Mouse (Mus musculus) heart, postnatal 36 days (tissue): ENCODE results near the gene Tead3. TPM values are rescaled to one million over a fixed set of nuclear protein-coding genes. Genes with fewer than 3 reads are reported as not detected.

ENCODE experiments used
- DNase-seq, 2 experiments: peaks; one replicate each; pipeline ENCODE4 v3.0.0; 2021 to 2022
- intact Hi-C: fragments of 180-260 bp; cut with DNase I; formaldehyde crosslinking; loops from one replicate; pipeline ENCODE4 v1.15.1; 2025
- total RNA-seq, 2 experiments: library from RNA; stranded (reverse); gene quantifications; 2 replicates each; pipeline ENCODE4 v1.2.3; 2021

The Tead3 gene
- total RNA-seq, result 10 to 100 TPM; 12.9 to 16.6 TPM

DNA sequence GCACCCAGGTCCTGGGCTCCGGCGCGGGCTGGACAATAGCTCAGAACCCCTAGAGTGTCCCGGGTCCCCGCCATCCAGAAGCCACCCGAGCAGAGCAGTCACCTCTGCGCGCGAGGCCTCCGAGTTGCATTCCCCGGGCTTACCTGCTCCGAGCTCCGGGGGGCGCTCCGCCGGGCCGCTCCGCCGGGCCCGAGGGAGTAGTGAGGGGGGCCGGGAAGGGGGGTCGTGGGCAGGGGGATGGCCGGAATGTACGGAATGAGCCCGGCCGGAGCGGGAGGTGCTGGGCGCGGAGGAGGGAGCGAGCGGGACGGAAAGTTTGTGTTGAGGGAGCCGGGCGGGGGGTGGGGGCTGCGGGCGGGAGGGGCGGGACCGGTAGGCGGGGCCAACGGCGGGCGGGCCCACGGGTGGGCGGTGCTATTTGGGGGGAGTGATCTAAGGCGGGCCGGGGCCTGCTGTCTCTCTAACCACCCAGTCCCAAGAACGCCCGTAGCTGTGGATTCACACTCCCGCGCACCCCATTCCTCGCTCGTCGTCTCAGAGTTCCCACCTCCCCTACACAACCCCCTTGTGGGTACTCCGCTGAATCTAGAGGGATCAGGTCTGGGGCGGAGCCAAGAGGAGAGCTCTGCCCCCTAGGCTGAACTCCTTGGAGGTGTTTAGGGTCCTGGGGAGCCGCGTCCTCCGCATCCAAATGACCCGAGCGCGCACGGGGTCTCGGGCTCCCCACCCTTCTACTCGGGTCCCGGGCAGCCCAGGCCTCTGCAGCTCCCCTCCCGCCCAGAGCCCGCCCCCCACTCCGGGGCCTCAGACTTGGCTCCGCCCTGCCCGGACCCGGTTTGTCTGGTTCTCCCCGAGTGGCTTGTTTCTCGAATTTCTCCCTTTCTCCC, at the start of gene Tead3:
Gene Tead3 (minus strand): TSS at position 352 of the 887 bp plus-strand sequence.
- intact Hi-C loops, result no loop called here
- DNase-seq, result peak; percentile 73 to 83

DNA sequence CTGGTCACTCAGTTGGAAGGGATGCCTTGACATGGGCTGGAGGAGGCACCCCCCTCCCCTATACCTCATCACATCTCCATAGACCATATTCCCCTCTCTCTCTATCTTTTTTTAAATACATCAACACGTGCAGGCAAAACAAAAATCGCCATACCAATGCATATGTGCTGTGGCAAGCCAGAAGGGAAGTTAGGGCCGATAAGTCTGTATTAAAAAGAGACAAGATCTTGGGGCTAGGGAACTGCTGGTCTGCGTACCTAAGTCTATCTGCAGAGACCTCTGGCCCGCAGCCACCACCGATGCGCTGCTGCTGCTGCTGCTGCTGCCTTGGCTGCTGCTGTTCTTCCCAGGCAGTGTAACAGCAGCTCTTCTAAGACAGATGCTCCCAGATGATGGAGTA, 44.4 kb upstream of the Tead3 start:
- no peak for DNase-seq
- intact Hi-C loops, result no loop called here

DNA sequence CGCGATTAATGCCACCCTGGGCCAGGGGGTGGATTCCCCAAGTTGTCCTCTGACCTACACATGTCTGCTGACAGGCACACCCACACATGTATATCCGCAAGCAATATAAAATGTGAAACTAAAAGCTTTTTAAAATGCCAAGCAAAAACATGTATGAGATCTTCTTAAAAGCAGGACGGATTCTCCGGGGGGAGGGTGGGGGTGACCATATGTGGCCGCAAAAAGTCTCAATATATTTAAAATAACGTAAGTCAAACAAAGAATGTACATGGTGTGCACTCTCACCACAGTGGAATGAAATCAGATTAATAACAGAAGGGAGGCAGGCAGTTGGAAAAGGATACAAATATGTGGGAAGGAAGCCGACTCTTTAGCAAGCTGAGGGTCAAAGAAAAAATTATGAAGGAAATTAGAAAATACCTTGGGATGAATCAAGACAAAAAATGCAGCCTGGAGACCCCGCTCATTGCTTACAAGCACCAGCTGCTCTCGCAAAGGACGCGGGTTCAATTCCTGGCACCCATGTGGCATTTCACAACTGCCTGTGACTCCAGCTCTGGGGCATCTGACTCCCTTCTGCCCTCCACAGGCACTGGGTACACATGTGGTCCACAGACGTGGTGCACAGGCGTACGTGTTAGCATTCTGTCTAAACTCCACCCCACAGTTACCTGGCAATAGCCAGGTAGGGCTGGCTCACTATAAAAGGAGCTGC, 43.6 kb upstream of the Tead3 start:
- intact Hi-C loops, result no loop called here
- DNase-seq, result no peak

DNA sequence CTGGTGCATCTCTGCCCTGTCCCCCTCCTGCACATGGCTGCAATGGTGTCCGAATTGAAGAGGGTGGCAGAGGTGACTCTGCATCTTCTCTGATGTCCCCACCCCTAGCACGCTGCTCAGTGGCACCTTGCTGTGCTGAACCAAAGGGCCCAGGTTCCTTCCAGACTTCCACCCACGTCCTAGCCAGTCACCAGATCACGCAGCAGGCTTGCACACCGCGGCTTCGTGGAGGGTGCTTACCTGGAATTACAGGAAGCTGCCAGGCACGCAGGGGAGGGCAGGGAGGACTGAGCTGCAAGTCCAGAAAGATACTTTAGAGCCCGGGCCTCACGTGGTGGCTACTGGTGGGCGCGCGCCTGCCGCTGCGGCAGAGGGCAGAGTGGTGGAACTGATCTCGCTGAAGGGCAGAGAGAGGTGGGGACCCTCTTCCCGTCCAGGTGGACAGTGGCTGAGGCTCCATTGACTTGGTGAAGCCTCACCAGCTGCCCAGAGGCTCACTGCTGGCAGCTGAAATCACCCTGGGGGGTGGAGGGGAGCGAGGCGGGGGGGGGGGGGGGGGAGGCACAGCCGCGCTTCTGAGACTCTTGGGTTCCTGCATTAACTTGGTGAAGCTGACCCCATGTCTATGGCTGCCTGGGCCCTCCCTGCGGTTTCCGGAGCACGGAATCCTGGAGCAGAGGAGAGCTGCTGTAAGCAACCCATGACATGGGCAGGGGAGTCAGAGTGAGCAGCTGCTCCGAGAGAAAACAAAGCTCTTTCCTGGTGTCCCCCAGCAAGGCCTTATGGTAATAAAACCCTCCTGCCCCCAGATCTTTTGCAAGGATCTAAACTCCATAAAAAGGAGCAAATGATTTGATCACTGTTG, 41.2 kb upstream of the Tead3 start:
- intact Hi-C loops, result no loop called here

DNA sequence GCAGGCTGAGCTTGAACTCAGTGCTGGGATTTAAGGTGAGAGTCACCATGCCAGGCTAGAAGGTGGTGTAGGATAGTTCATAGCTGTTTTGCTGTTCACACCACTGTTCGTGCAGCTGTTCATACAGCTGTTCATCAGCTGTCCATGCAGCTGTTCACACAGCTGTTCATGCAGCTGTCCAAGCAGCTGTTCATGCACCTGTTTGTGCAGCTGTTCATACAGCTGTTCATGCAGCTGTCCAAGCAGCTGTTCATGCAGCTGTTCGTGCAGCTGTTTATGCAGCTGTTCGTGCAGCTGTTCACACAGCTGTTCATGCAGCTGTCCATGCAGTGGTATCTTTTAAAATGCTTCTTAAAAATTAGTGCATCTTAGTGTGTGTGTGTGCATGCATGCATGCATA, 37.9 kb upstream of the Tead3 start:
- intact Hi-C loops, result no loop called here
- no peak for DNase-seq

More for the DNA sequence above, 41.2 kb upstream of the Tead3 start:
- DNase-seq, result no peak

DNA sequence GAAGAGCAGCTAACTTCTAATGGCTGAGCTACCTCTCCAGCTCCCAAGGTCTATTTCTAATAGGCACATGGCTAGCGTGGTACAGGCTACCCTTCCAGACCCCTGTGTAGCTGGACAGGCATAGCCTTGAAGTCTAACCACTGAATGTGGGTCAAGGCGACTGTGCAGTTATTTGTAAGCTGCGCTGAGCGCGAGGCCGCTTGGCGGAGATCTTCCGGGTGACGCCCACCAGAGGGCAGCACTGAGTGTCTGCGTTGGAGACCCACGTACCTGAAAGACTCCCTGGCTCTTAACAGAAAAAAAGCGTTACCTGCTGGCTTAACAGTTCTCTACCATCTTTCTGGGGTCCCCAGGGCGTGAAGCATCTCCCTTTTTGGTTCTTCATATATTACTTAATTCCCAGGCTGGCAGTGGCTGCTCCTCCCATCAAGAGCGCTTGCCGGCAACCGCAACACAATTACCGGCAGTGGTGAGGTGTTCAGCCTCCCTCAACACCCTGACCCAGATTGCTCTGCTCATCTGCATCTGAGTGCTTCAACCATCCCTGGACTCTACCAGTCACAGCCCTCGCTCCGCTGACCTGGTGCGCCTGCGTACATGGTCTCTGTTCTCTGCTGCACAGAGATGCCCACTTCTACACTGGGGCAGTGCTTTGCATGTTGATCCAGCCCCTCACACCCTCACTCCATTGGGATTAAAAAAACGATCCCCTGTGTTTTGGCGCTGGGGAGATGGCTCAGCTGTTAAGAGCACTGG, 35.7 kb upstream of the Tead3 start:
- DNase-seq, result peak; percentile 81 to 87
- intact Hi-C loops, result loop anchor here (1.0 kb wide), 1 partner anchor 142 kb away; no protein-coding TSS in a partner anchor

DNA sequence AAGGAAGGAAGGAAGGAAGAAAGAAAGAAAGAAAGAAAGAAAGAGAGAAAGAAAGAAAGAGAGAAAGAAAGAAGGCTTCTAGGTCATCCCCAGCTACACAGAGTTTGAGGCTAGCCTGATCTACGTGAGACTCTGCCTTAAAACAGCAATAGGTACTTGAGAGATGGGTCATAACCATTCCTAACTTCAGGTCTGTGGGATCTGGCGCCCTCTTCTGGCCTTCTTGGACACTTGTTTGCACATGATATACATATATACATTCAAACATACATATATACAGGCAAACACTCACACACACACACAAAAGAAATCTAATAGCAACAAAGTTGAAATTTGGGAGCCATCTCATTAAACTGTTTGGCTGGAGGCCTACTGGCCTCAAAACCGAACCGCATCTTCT, 33.7 kb upstream of the Tead3 start:
- intact Hi-C loops, result no loop called here

DNA sequence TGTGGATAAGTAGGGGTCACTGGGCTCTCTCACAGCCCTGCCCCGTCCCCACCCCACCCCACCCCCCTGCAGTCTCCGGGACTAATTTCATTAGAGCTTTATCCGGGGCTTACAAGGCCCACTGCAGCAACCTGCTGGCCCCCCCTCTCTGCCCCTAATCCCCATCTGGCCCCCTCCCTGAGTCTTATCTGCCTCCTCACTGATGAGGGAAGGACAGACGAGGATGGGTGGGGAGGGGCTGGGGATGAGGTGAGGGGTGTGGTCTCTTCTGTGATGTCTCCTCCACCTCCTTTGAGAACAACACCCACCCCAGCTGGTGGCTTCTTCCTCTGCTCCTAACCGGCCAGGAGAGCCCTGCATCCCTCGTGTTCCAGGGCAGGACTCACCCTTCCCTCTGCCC, 29.6 kb upstream of the Tead3 start:
- intact Hi-C loops, result no loop called here
- DNase-seq, result no peak

More for the DNA sequence above, 33.7 kb upstream of the Tead3 start:
- peak in 1 of 2 experiments; percentile 27 for DNase-seq

DNA sequence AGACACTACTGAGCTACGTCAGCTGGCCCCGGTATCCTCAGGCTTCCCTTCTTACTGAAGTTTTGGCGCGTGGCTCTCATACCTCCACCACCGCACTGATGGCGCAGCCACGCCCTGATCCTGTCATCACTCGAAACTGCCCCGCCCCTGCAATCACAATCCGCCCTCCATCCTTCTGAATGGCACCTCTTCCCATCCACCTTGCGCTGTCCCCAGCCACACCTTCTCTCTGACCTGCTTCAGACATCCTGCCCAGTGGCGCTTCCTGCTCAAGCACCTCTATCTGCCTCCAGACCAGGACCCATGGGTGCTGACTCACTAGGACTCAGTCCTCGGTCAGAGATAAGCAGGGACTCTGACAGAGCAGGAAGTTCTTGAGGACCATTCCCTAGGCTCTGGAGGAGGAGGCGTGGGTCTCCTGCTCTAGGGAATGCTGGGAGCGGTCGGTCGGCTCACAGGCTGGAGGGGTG, 25.0 kb upstream of the Tead3 start:
- intact Hi-C loops, result no loop called here
- DNase-seq, result no peak

DNA sequence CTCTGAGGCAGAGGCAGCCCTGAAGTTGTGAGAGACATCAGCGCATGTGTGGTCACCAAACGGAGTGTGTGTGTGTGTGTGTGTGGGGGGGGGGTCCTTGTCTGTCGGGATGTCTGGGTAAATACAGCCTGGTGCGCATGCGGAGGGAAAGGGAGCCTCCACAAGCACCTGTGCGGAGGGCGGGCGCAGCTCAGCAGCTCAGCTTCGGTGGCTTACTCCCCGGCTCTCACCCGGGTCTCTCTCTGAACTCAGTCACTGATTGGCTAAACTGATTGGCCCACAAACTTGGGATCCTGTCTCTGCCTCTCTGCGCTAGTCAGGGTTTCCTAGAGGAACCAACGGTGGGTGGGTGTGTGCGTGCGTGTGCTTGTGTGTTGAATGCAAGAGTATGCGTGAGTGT, 23.9 kb upstream of the Tead3 start:
- no peak for DNase-seq
- intact Hi-C loops, result no loop called here

DNA sequence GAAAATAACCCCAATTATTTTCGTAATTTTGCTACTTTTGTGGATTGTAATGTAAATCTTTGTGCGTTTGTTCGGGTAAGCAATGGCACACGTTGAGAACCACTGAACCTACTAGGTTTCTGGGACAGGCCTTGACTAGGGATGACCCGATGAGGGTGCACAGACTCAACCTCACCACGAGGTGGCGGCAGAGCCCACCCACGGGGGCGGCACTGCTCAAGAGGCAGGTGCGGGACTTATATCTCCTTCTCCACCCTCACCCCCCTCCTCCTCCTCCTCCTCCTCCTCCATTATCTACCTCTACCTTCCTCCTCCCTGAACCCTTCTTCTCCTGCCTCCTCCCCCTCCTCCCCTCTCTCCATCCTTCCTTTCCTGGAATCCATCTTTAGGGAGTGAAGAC, 23.2 kb upstream of the Tead3 start:
- intact Hi-C loops, result no loop called here
- peak in 1 of 2 experiments; percentile 41 for DNase-seq

DNA sequence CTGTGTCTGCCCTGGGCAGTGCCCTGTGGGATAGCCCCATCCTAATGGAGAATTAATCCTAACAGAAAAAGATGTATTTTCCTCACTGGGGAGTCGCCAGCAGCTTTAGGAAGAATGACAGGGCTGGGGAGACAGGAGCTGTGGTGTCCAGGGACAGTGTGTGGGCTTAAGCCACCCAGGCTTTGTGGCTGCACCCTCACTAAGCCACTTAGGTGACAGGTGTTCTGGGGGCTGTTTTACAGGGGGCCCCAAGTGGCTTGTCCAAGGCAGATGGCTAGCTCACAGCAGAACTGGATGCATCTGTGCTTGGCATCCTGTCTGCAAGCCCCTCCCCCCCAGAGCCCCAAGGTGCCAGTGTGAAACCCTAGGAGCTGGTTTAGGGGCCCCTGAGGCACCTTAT, 21.3 kb upstream of the Tead3 start:
- intact Hi-C loops, result no loop called here

DNA sequence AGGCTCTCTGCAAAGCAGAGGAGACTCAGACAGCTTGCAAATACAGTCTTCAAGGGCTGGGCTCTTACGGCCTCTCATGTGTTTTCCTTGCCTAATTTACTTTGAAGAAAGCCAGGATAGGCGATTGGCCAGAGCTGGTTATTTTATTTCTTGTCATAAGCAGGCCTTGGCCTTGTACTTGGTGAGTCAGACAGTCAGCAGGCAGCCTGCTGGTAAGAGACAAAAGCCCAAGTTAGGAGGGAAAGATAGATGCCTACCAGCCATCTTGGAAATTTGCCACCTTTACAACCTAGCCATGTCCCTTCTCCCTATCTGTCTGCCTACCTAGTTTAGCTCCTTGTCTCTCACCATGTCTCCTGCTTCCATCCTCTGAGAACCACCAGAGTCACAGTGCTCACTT, 20.7 kb upstream of the Tead3 start:
- DNase-seq, result no peak
- intact Hi-C loops, result no loop called here

More for the DNA sequence above, 21.3 kb upstream of the Tead3 start:
- no peak for DNase-seq

DNA sequence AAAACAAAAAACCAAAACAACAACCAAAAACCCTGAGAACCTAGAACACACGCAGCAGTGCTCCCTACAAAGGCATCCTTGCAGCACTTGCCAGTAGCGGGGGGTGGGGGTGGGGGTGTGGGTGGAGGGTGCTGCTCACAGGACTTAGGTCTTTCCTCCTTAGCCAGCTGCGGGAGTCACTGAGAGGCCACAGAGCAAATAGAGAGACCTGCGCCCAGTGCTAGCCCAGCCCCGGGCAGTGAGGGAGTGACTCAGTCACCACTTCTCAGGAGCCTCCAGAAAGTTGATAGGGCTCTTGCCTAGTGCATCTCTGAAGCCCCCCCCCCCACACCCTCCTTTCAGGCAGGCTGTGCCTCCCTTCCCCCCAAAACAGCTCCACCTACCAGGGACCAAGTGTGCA, 18.4 kb upstream of the Tead3 start:
- intact Hi-C loops, result loop anchor here (2.0 to 5.0 kb wide), 2 partner anchors 40 to 142 kb away; partner anchors contain the start of gene Rpl10a
- DNase-seq, result no peak

DNA sequence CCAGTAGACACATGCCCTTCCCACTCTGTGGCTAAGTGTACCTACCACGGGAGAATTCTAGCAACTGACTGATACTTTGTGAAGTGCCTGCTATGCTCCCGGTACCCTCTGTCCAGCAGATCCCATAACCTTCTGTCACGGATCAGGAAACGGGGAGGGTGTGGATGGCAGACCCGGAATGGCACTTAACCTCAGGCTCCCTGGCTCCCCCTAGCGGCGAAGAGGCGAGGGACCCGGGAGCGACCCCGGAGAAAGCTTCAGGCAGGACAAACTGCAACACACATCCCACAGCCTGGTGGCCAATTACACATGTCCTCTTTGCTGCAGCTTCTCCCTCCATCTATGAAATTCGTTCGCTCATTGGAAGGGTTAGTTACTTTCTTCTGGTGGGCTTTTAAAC, 17.8 kb upstream of the Tead3 start:
- intact Hi-C loops, result loop anchor here (1.0 to 5.0 kb wide), 3 partner anchors 40 to 164 kb away; partner anchors contain the start of gene Rpl10a

DNA sequence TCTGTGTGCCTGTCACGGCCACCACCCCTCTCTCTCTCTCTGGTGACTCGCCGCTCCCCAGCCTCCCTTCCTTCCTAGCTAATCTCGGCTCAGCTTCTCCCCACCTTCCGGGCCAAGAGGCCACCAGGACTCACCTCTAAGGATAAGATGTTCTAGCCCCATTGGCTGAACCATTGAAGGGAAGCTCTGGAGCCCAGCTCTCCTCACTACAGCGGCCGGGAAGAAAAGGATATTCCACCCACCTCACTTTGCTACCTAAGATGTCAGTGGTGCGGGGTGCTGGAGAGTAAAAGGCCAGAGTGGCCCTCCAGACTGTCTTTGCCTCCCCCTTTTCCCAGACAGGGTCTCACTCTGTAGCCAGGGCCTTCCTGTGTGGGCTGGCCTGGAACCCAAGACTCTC, 14.5 kb upstream of the Tead3 start, which contains the start of gene Tulp1:
Gene Tulp1 (minus strand): TSS at position 101 of the 400 bp plus-strand sequence.
- intact Hi-C loops, result loop anchor here (5.0 kb wide), 1 partner anchor 138 kb away; no protein-coding TSS in a partner anchor
- DNase-seq, result no peak

More for the DNA sequence above, 17.8 kb upstream of the Tead3 start:
- peak; percentile 83 to 90 for DNase-seq

DNA sequence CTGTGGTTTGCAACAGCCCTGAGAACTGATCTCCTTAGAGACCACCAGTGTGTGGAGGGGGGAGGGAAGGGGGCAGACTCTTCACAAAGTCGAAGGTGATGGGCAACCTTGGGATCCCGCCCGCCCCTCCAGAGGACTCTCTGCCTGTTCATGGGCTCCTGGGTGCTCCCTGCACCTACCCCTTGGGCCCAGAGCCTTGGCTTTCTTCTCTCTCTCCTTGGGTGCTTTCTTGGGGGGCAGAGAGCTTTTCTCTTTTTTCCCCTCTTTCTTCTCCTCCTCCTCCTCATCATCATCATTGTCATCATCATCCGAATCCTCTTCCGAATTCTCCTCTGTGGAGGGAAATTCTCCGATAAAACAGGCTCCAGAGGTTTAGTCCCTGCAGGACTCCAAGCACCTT, 12.9 kb upstream of the Tead3 start:
- intact Hi-C loops, result no loop called here
- DNase-seq, result no peak

DNA sequence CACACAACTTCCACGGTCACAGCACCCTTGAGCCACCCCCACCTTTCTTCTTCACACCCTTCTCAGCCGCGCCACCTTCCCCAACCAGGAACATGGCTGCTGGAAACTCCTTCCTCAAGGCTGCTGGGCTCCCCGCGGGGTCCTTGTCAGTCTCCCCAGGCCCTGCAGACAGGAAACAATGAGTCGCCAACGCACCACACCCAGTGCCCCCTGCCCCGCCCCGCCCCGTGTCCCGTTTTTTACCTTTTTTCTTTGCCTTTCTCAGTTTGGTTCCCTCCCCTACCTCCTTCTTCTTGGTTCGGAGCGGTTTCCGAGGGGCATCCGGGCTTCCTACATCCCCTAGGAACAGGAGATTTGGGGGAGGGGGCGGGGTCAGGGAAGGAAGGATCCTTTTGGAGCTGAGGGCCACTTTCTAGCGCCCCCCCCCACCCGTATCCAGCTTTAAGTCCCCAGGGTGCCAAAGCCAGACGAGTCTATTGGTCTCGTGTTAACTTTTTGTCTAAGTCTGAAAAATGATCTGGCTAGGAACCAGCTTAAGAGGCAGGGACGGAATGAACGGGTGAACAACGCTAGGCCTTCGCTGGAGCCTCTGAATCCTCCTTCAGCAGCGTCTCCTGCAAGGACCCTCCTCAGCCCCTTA, 12.2 kb upstream of the Tead3 start:
- intact Hi-C loops, result no loop called here
- DNase-seq, result no peak
